Mouse (Mus musculus) E14TG2a.4 (cell line): ENCODE data around the gene 9530077C05Rik.

ENCODE experiments used
- CTCF ChIP-seq: conservative IDR thresholded peaks from 2 replicates; pipeline ENCODE4 v1.5.1; 2014; ENCODE audit warnings: low read length
- POU5F1 ChIP-seq: IDR thresholded peaks from 2 replicates; pipeline ENCODE4 v1.6.1; 2014; ENCODE audit warnings: low read length, borderline replicate concordance

GRCm38 (mm10) chr9:22468899-22469259 lies 57.6 kb downstream of the 9530077C05Rik start:
- TF ChIP-seq POU5F1 (no peak), CTCF (no peak)
